Mouse (Mus musculus) lung, adult 2 months (tissue): Measurements from ENCODE around the gene Kcnma1.

ENCODE experiments used
- CTCF ChIP-seq: fragments of 200-500 bp; IDR thresholded peaks from 2 replicates; pipeline ENCODE4 v1.5.1; 2011; ENCODE audit warnings: mild to moderate bottlenecking, low read length, control low read depth; ENCODE audit not compliant: insufficient read depth
- POLR2A ChIP-seq: fragments of 200-500 bp; IDR thresholded peaks from 2 replicates; pipeline ENCODE4 v1.6.1; 2011; ENCODE audit warnings: low read depth, mild to moderate bottlenecking, control low read depth, low read length, borderline replicate concordance; ENCODE audit errors: extremely low read depth

DNA sequence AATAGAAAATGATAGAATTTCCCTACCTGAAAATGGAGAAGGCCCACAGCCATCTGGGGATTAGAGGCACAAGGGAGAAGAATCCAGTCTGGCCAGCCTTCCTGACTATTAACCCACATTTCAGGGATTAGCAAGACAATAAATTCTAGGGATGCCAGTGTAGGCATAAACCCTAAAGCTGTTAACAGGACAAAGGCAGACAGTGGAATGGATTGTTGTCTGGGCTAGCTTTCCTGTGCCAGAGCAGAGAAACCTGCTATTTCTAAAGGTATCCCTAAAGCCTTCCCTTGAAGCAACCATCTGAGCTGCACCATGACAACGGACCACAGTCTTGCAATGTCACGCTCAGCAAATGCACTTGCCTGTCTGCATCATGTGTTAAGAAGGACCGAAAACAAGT lies 642.3 kb downstream of the Kcnma1 start:
- no peak for TF ChIP-seq CTCF
- no peak for TF ChIP-seq POLR2A
